Mouse (Mus musculus): ENCODE data around the gene Abl1.

DNA sequence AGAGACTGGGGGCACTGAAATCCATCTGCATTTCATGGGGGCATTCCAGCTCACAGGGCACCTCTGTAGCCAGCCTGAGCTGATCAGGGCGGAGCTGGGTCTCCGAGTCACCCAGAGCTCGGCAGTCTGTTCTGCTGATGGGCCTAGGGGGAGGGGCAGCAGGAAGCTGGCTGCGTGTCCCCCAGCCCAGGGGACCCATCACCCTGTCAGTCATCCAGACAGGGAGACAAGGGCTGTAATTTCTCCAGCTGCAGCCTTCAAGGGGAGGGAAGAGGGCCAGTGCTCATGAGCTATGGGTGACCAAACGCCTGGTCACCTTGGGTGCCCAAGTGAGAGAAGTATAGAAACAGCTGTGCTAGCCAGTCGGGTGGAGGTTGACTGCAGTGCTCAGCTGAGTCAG is 148.8 kb downstream of the Abl1 start:
- TF ChIP-seq E2F4 (IDR thresholded peaks at IDR 0.05; ENCODE audit: insufficient read depth), result no peak
- TF ChIP-seq MAX (IDR thresholded peaks at IDR 0.05; ENCODE audit: low read depth), result no peak
- no peak for TF ChIP-seq POLR2AphosphoS2 (IDR thresholded peaks at IDR 0.05; ENCODE audit: insufficient read length, low read depth)
- TF ChIP-seq POLR2A (IDR thresholded peaks at IDR 0.05; ENCODE audit: insufficient read length, low read depth), result no peak
